Mouse (Mus musculus) thymus, adult 2 months (tissue): Measurements from ENCODE around the gene Glis3.

ENCODE experiments used
- CTCF ChIP-seq: fragments of 200-500 bp; IDR thresholded peaks from 2 replicates; pipeline ENCODE4 v1.5.1; 2012; ENCODE audit warnings: mild to moderate bottlenecking, control low read depth, low read length, moderate library complexity, borderline replicate concordance; ENCODE audit not compliant: control insufficient read depth, poor library complexity, insufficient read depth; ENCODE audit errors: extremely low read depth
- POLR2A ChIP-seq: fragments of 200-500 bp; IDR thresholded peaks from 2 replicates; pipeline ENCODE4 v1.6.1; 2012; ENCODE audit warnings: mild to moderate bottlenecking, low read length, control low read depth, moderate library complexity; ENCODE audit not compliant: control insufficient read depth, poor library complexity, insufficient read depth; ENCODE audit errors: extremely low read depth

DNA sequence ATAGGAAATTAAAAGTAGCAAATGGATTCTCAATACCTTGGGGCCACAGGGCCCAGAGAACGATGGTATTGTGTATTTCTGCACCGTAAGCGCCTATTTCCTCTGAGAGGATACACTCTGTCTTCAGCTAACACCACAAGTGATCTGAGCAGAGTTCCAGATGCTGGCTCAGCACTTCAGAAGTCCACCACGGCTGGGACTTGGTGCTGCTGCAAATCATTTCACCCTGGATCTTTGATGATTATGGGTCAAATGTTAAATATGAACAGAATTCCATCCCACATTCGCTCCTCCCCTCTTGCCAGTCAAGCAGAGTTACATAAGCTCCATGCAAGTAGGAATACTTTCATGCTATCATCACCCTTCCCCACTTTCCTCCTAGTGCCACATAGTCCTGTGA is 263.8 kb downstream of the Glis3 start:
- no peak for TF ChIP-seq POLR2A
- TF ChIP-seq CTCF: no peak
